Mouse (Mus musculus) midbrain, embryonic 12.5 days (tissue): ENCODE data around the gene Mga. TPM values are rescaled to one million over a fixed set of nuclear protein-coding genes. Genes with fewer than 3 reads are reported as not detected.

Experiments
- ATAC-seq: fragments of 200-750 bp; cut with Nextera tagmentation; 2 replicates; pipeline ENCODE4 v1.8.0; 2017; ENCODE audit warnings: low read depth, moderate TSS enrichment, moderate library complexity; ENCODE audit not compliant: low FRiP score
- H3K27ac ChIP-seq: fragments of 300-500 bp; sonication (generic); replicated peaks from 2 replicates; pipeline ENCODE4 v1.5.1; 2016; ENCODE audit warnings: mild to moderate bottlenecking
- H3K27me3 ChIP-seq: fragments of 300-500 bp; sonication (generic); 2 replicates; pipeline ENCODE4 v1.6.1; 2016; ENCODE audit warnings: mild to moderate bottlenecking
- H3K36me3 ChIP-seq: fragments of 300-500 bp; sonication (generic); 2 replicates; pipeline ENCODE4 v1.6.1; 2016
- H3K4me1 ChIP-seq: fragments of 300-500 bp; sonication (generic); 2 replicates; pipeline ENCODE4 v1.6.1; 2016
- H3K4me2 ChIP-seq: fragments of 300-500 bp; sonication (generic); replicated peaks from 2 replicates; pipeline ENCODE4 v1.6.1; 2016; ENCODE audit warnings: mild to moderate bottlenecking, moderate library complexity
- H3K4me3 ChIP-seq: fragments of 300-500 bp; sonication (generic); 2 replicates; pipeline ENCODE4 v1.5.1; 2016; ENCODE audit warnings: mild to moderate bottlenecking
- H3K9ac ChIP-seq: fragments of 300-500 bp; sonication (generic); replicated peaks from 2 replicates; pipeline ENCODE4 v1.6.1; 2016; ENCODE audit warnings: mild to moderate bottlenecking, moderate library complexity
- H3K9me3 ChIP-seq: fragments of 300-500 bp; sonication (generic); 2 replicates; pipeline ENCODE4 v1.6.1; 2016; ENCODE audit warnings: mild to moderate bottlenecking
- WGBS: fragments of 180-500 bp; shearing (Covaris S2); methylation state at CpG from one replicate; pipeline ENCODE4 v1.1.7; 2016; 5-methylcytosine and 5-hydroxymethylcytosine counted together
- polyA plus RNA-seq: library from polyadenylated mRNA; unstranded; fragments of >200 nt; fragmentation: Nextera tagmentation; extraction: Ambion mirVana; gene quantifications from 2 replicates; pipeline ENCODE4 v1.2.1, GENCODE M21; 2016

Gene Mga
- polyA plus RNA-seq, 1 experiment from 2014 or later: 40.0 TPM

DNA sequence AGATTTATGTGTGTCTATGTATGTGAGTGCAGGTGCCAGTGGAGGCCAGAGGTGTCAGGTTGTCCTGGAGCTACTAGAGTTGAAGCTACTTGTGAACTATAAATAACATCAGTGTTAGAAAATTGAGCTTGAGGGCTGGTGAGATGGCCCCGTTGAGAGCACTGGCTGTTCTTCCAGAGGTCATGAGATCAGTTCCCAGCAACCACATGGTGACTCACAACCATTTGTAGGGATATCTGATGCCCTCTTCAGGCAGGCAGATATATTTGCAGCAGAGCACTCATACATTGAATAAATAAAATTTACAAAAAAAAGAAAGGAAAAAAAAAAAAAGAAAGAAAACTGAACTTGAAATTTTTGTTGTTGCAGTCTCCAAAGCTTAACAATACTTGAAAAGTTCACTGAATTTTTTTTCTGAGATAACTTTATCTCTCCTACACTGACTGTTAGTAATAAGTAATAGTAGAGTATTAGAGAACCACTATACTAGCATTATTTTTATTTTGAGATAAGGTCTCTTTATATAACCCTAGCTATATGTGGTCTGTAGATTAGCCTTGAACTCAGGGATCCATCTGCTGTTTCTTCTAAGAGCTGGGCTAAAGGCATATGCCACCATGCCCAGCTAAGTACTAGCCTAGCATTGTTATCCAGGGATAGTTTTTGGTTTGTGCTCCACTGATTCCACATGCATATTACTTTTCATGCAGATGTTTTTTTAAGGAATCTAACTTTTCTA is 20.8 kb downstream of the Mga start:
- Histone ChIP-seq H3K4me1 (no peaks in the 10 kb centered on the region), H3K4me3 (no peak overlapping the region), H3K9ac (no peak overlapping the region), H3K27ac (no peak overlapping the region), H3K36me3 (peaks cover 23% of the 10 kb centered on the region), H3K9me3 (no peaks in the 10 kb centered on the region), H3K27me3 (no peaks in the 10 kb centered on the region), H3K4me2 (no peak overlapping the region)
- WGBS: 91% methylated on average over 1 of the region's 1 CpGs
- no peak for ATAC-seq

DNA sequence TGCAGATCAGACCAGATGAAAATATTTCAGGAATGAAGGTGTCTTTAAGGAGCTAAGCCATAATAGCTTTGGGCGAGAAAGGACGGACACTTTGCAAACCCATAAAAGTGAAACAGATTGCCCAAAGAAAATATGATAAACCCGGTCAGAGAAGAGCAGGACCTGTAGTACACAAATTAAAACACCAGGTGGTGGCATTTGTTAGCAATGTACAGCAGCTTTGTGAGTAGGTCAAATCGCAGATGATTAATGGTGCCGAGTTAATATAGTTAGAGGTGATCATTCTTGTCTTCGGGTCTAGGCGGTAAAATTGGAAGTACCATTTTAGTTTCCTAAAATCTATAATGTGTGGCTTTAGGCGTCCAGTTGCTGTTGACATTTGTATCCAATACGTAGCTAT is 73.5 kb downstream of the Mga start:
- Histone ChIP-seq H3K27me3 (no peaks in the 10 kb centered on the region), H3K36me3 (no peaks in the 10 kb centered on the region), H3K27ac (no peak overlapping the region), H3K4me1 (peaks cover 20% of the 10 kb centered on the region), H3K9me3 (no peaks in the 10 kb centered on the region), H3K4me2 (no peak overlapping the region), H3K9ac (no peak overlapping the region), H3K4me3 (no peak overlapping the region)
- WGBS: 53% methylated on average over 9 of the region's 9 CpGs
- ATAC-seq: no peak

DNA sequence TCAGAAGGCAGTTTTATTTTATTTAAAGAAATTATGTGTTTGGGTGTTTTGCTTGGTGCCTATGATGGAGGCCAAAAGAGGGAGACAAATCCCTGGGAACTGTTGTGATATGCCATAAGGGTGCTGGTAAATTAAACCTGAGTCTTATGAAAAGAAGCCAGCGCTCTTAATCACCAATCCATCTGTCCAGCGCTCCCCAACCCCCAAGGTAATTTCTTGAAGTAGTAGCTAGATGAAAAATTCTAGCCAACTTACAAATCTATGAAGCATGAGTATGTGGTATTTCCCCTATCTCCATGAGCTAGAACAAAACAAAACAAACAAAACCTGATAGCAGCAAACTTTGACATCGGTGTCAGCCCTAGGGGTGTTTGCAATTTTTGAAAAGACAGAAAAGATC is 74.3 kb downstream of the Mga start:
- no peak overlapping the region for H3K9ac ChIP-seq
- no peaks in the 10 kb centered on the region for H3K36me3 ChIP-seq
- no peaks in the 10 kb centered on the region for H3K9me3 ChIP-seq
- peaks cover 20% of the 10 kb centered on the region for H3K4me1 ChIP-seq
- H3K4me3 ChIP-seq: no peak overlapping the region
- WGBS: 84% methylated on average over 3 of the region's 3 CpGs
- H3K4me2 ChIP-seq: peak overlapping the region; percentile 69
- no peak overlapping the region for H3K27ac ChIP-seq
- H3K27me3 ChIP-seq: no peaks in the 10 kb centered on the region
- ATAC-seq: no peak

- ATAC-seq: peak; percentile 99
- Histone ChIP-seq H3K4me2 (peak overlapping the region; percentile 69), H3K4me3 (peak overlapping the region; percentile 83), H3K27me3 (no peaks in the 10 kb centered on the region), H3K36me3 (no peaks in the 10 kb centered on the region), H3K9me3 (no peaks in the 10 kb centered on the region), H3K9ac (peak overlapping the region; percentile 81), H3K27ac (peak overlapping the region; percentile 63; the same call in 1 of the 2 replicates), H3K4me1 (peaks cover 20% of the 10 kb centered on the region)
- 4% methylated on average over 31 of the region's 32 CpGs for WGBS
Measured at GRCm38 (mm10) chr2:119971837-119972536, 75.0 kb downstream of the Mga start.

GRCm38 (mm10) chr2:119972537-119972879 is 75.5 kb downstream of the Mga start, which contains the start of gene Mapkbp1:
Gene Mapkbp1 (plus strand): TSS chr2:119972699.
- H3K9ac ChIP-seq: peak within 1 kb of the TSS; percentile 81
- H3K4me1 ChIP-seq: peaks cover 20% of the 10 kb centered on the region
- under 1% methylated on average over 18 of the region's 19 CpGs for WGBS
- H3K4me3 ChIP-seq: peak within 1 kb of the TSS; percentile 83
- no peaks in the 10 kb centered on the region for H3K9me3 ChIP-seq
- no peaks in the 10 kb centered on the region for H3K36me3 ChIP-seq
- ATAC-seq: peak; percentile 88
- H3K27ac ChIP-seq: peak within 1 kb of the TSS; percentile 63; the same call in 1 of the 2 replicates
- peak within 1 kb of the TSS; percentile 69 for H3K4me2 ChIP-seq
- no peaks in the 10 kb centered on the region for H3K27me3 ChIP-seq

GRCm38 (mm10) chr2:119980343-119980986 is 83.4 kb downstream of the Mga start:
- no peak overlapping the region for H3K4me2 ChIP-seq
- peaks cover 11% of the 10 kb centered on the region; the same call in 1 of the 2 replicates for H3K4me1 ChIP-seq
- ATAC-seq: no peak
- no peak overlapping the region for H3K9ac ChIP-seq
- no peaks in the 10 kb centered on the region for H3K27me3 ChIP-seq
- H3K36me3 ChIP-seq: peaks cover 8% of the 10 kb centered on the region; the same call in 1 of the 2 replicates
- no peak overlapping the region for H3K4me3 ChIP-seq
- WGBS: 87% methylated on average over 7 of the region's 7 CpGs
- H3K9me3 ChIP-seq: no peaks in the 10 kb centered on the region
- no peak overlapping the region for H3K27ac ChIP-seq

GRCm38 (mm10) chr2:119981631-119982030 is 84.6 kb downstream of the Mga start:
- peaks cover 15% of the 10 kb centered on the region; the same call in 1 of the 2 replicates for H3K4me1 ChIP-seq
- H3K36me3 ChIP-seq: peaks cover 8% of the 10 kb centered on the region; the same call in 1 of the 2 replicates
- ATAC-seq: no peak
- no peaks in the 10 kb centered on the region for H3K27me3 ChIP-seq
- H3K4me3 ChIP-seq: no peak overlapping the region
- WGBS: 81% methylated on average over 2 of the region's 2 CpGs
- H3K9me3 ChIP-seq: no peaks in the 10 kb centered on the region
- no peak overlapping the region for H3K4me2 ChIP-seq
- no peak overlapping the region for H3K27ac ChIP-seq
- H3K9ac ChIP-seq: no peak overlapping the region

DNA sequence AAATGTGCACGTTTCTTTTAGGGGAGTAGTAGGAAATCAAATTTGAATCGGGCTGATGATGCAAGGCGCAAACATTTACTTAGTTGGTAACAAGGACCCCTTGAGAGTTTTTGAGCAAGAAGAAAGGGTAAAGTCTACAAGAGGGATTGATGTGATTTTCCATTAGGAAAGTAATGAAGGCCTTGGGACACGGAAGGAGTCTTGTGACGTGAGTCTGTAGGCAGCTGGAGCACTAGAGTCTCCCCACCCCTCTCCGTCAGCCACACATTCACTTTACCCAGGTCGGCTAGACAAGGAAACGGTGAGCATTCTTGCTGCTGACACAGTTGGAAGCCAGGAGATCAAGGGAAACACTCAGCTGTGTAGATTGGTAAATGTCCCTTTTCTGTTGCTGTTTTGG is 88.8 kb downstream of the Mga start:
- H3K4me2 ChIP-seq: no peak overlapping the region
- no peaks in the 10 kb centered on the region for H3K27me3 ChIP-seq
- 78% methylated on average over 8 of the region's 8 CpGs for WGBS
- H3K9ac ChIP-seq: no peak overlapping the region
- ATAC-seq: no peak
- H3K27ac ChIP-seq: no peak overlapping the region
- no peak overlapping the region for H3K4me3 ChIP-seq
- H3K9me3 ChIP-seq: no peaks in the 10 kb centered on the region
- H3K36me3 ChIP-seq: peaks cover 8% of the 10 kb centered on the region; the same call in 1 of the 2 replicates
- peaks cover 4% of the 10 kb centered on the region; the same call in 1 of the 2 replicates for H3K4me1 ChIP-seq

- no peak overlapping the region for H3K9ac ChIP-seq
- ATAC-seq: no peak
- H3K27me3 ChIP-seq: no peaks in the 10 kb centered on the region
- H3K9me3 ChIP-seq: no peaks in the 10 kb centered on the region
- no peak overlapping the region for H3K27ac ChIP-seq
- 62% methylated on average over 6 of the region's 6 CpGs for WGBS
- H3K4me2 ChIP-seq: no peak overlapping the region
- peaks cover 8% of the 10 kb centered on the region; the same call in 1 of the 2 replicates for H3K36me3 ChIP-seq
- H3K4me1 ChIP-seq: peaks cover 4% of the 10 kb centered on the region; the same call in 1 of the 2 replicates
- no peak overlapping the region for H3K4me3 ChIP-seq
Measured at GRCm38 (mm10) chr2:119986369-119986768, 89.3 kb downstream of the Mga start.

DNA sequence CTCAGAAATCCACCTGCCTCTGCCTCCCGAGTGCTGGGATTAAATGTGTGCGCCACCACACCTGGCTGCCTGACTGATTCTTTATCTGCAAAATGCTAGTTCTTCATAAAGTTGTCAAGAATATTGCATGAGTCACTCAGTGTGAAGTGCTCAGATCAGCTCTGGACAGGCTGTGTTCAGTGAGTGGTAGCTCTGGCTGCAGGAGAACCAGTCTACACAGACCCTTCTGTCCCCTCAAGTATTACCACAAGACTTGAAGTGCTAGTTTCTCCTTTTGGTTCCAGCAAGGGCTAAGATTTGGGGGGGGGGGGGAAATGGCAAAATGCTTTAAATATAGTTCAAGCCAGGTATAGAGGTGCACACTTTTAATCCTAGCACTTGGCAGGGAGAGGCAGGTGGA is 90.4 kb downstream of the Mga start:
- WGBS: 98% methylated on average over 2 of the region's 2 CpGs
- Histone ChIP-seq H3K4me3 (no peak overlapping the region), H3K27me3 (no peaks in the 10 kb centered on the region), H3K4me2 (no peak overlapping the region), H3K9ac (no peak overlapping the region), H3K4me1 (peaks cover 4% of the 10 kb centered on the region; the same call in 1 of the 2 replicates), H3K36me3 (peaks cover 4% of the 10 kb centered on the region; the same call in 1 of the 2 replicates), H3K27ac (no peak overlapping the region), H3K9me3 (no peaks in the 10 kb centered on the region)
- no peak for ATAC-seq

- H3K27ac ChIP-seq: no peak overlapping the region
- no peak overlapping the region for H3K9ac ChIP-seq
- no peak overlapping the region for H3K4me3 ChIP-seq
- no peaks in the 10 kb centered on the region for H3K36me3 ChIP-seq
- no peaks in the 10 kb centered on the region for H3K9me3 ChIP-seq
- 89% methylated on average over 4 of the region's 4 CpGs for WGBS
- no peak overlapping the region for H3K4me2 ChIP-seq
- no peak for ATAC-seq
- H3K27me3 ChIP-seq: no peaks in the 10 kb centered on the region
- peaks cover 4% of the 10 kb centered on the region; the same call in 1 of the 2 replicates for H3K4me1 ChIP-seq
Measured at GRCm38 (mm10) chr2:119988952-119989351, 91.9 kb downstream of the Mga start.

GRCm38 (mm10) chr2:119990881-119991280 is 93.9 kb downstream of the Mga start:
- Histone ChIP-seq H3K4me1 (peaks cover 4% of the 10 kb centered on the region; the same call in 1 of the 2 replicates), H3K27me3 (no peaks in the 10 kb centered on the region), H3K4me2 (no peak overlapping the region), H3K36me3 (no peaks in the 10 kb centered on the region), H3K27ac (no peak overlapping the region), H3K9me3 (no peaks in the 10 kb centered on the region), H3K4me3 (no peak overlapping the region), H3K9ac (no peak overlapping the region)
- 90% methylated on average over 6 of the region's 6 CpGs for WGBS
- no peak for ATAC-seq
